Mouse (Mus musculus) heart, adult 8-10 months (tissue): ENCODE results near the gene Tctn1. TPM values are rescaled to one million over a fixed set of nuclear protein-coding genes. Genes with fewer than 3 reads are reported as not detected.

Source experiments
- total RNA-seq, 4 experiments: library from RNA; stranded (reverse); gene quantifications; 2 replicates each; pipeline ENCODE4 v1.2.4; 2022

The Tctn1 gene
- total RNA-seq, 4 experiments from 2014 or later: 3.5 to 5.1 (median 3.8) TPM

Other genes starting within 250 kb of the Tctn1 start
- gene Cux2, start 214.4 kb downstream of the Tctn1 start, total RNA-seq: 10 to 100 TPM; 16.1 to 21.3 (median 20.0) TPM
- gene Myl2, start 163.5 kb downstream of the Tctn1 start, total RNA-seq: over 10,000 TPM; 21,987 to 25,864 (median 23,706) TPM
- under 1 TPM in 1 of 4 experiments, not detected in 3; 0.37 TPM for gene Ccdc63, start 123.6 kb downstream of the Tctn1 start, total RNA-seq
- 100 to 1,000 TPM in 3 of 4 experiments, 10 to 100 TPM in 1; 98.9 to 113 (median 108) TPM for gene Ppp1cc, start 106.2 kb downstream of the Tctn1 start, total RNA-seq
- 1 to 10 TPM; 1.1 to 1.8 (median 1.5) TPM for gene Hvcn1, start 57.7 kb downstream of the Tctn1 start, total RNA-seq
- 100 to 1,000 TPM; 103 to 141 (median 121) TPM for gene Pptc7, start 19.9 kb upstream of the Tctn1 start, total RNA-seq
- 1 to 10 TPM in 3 of 4 experiments, under 1 TPM in 1; 0.89 to 1.9 (median 1.3) TPM for gene Rad9b, start 89.8 kb upstream of the Tctn1 start, total RNA-seq
- gene Vps29, start 89.9 kb upstream of the Tctn1 start, total RNA-seq: 100 to 1,000 TPM in 2 of 4 experiments, 10 to 100 TPM in 2; 91.9 to 113 (median 101) TPM
- gene Gpn3, start 107.4 kb upstream of the Tctn1 start, total RNA-seq: 10 to 100 TPM; 25.3 to 32.1 (median 30.4) TPM
- 10 to 100 TPM; 11.6 to 14.3 (median 12.7) TPM for gene Fam216a, start 107.9 kb upstream of the Tctn1 start, total RNA-seq
- gene Arpc3, start 127.4 kb upstream of the Tctn1 start, total RNA-seq: 10 to 100 TPM; 84.9 to 93.6 (median 88.1) TPM
- gene Anapc7, start 157.2 kb upstream of the Tctn1 start, total RNA-seq: 10 to 100 TPM; 30.2 to 35.9 (median 33.9) TPM
- gene Atp2a2, start 237.8 kb upstream of the Tctn1 start, total RNA-seq: over 10,000 TPM; 11,934 to 13,904 (median 12,774) TPM